Mouse (Mus musculus): ENCODE measurements around the gene Treml2.

- TF ChIP-seq POLR2AphosphoS5 (IDR thresholded peaks at IDR 0.05; ENCODE audit: insufficient replicate concordance, low read depth, low read length): no peak
- TF ChIP-seq GATA1 (IDR thresholded peaks at IDR 0.05; ENCODE audit: borderline replicate concordance, low read length): no peak
- no peak for TF ChIP-seq CTCF (IDR thresholded peaks at IDR 0.05; ENCODE audit: low read depth, low read length)
Observed at GRCm38 (mm10) chr17:48318686-48319085, 19.4 kb downstream of the Treml2 start.
